ENCODE assay signal across 25 mouse cellular contexts in the genomic region with DNA sequence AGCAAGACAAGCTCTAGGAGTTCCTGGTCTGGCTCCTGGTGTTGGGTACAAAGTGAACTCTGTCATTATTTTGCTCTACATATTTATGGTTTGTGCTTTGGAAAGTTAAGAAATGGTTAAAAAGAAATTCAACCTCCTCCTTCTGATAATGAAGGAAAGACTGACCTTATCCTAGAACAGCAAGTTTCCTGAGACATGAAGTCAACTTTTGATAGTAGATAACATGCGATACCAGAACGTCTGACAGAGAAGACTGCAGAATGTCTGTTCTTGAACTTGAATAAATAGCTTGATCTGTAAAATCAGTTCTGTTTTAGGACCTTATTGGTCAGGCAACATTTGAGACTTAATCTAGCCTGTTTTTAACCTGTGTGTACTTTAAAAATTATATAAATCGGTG. TPM values are rescaled to one million over a fixed set of nuclear protein-coding genes. Genes with fewer than 3 reads are reported as not detected.
DNase-seq lines count a peak whose midpoint lies in the region; ATAC-seq and TF ChIP-seq lines count a peak whose summit lies in the region.
"Had no signal": no experiment of that assay in that cellular context is flagged by ENCODE, and none has a peak within 500 bp of the region (broad histone marks: within the 10 kb centered on the region; RNA-seq: fewer than 3 reads in every experiment).

No protein-coding gene starts in this region.

- DNase-seq in MEL (ENCODE audit: low read depth, low spot score) = peak; percentile 41
- no peak for DNase-seq in liver, embryonic 13.5 days
- DNase-seq in midbrain, embryonic 10.5 days (ENCODE audit: low spot score) = no peak
- DNase-seq in lung, adult 18-20 months = no peak
- DNase-seq in left cerebral cortex, postnatal 36 days (ENCODE audit: low spot score in 2 of 2) = no peak
- DNase-seq: adrenal gland, postnatal 25 days; cerebellum, adult 11-12 months; cerebellum, adult 8-10 months; cerebellum, postnatal 10 days; cerebellum, postnatal 36 days; gastrocnemius, adult 2 months; gastrocnemius, postnatal 14 days; heart, adult 11 months; heart, postnatal 36 days had no signal

- no peak for TF ChIP-seq RAD21 in MEL (IDR thresholded peaks at IDR 0.05; ENCODE audit: low read depth, low read length)

- peaks cover 0 to 44% of the 10 kb centered on the region in 2 experiments; a peak in 2 of 4 replicates for H3K36me3 ChIP-seq in MEL (ENCODE audit: control insufficient read depth in 1 of 2, insufficient read depth in 2 of 2, low read length in 2 of 2)
- H3K36me3 ChIP-seq in liver, embryonic 13.5 days = no peaks in the 10 kb centered on the region
- H3K36me3 ChIP-seq in liver, embryonic 16.5 days (ENCODE audit: control insufficient read depth, insufficient read depth) = no peaks in the 10 kb centered on the region
- H3K36me3 ChIP-seq in midbrain, embryonic 10.5 days = no peaks in the 10 kb centered on the region
- H3K36me3 ChIP-seq: hindbrain, embryonic 10.5 days; hindbrain, embryonic 13.5 days had no signal

- 24% methylated on average over 3 of the region's 3 CpGs for WGBS in liver, embryonic 13.5 days (ENCODE audit: insufficient replicate concordance)
- WGBS in liver, embryonic 16.5 days (ENCODE audit: insufficient replicate concordance) = 41% methylated on average over 3 of the region's 3 CpGs
- 87% methylated on average over 3 of the region's 3 CpGs for WGBS in midbrain, embryonic 10.5 days

- peaks cover 20 to 36% of the 10 kb centered on the region in 2 experiments for H3K4me1 ChIP-seq in MEL (ENCODE audit: control insufficient read depth in 1 of 2, insufficient read depth in 2 of 2, low read length in 2 of 2)
- peaks cover 45% of the 10 kb centered on the region for H3K4me1 ChIP-seq in liver, embryonic 13.5 days (replicated peaks)
- peaks cover 15% of the 10 kb centered on the region for H3K4me1 ChIP-seq in liver, embryonic 16.5 days (ENCODE audit: control insufficient read depth, low read depth, low read length)
- H3K4me1 ChIP-seq in midbrain, embryonic 10.5 days = no peaks in the 10 kb centered on the region
- H3K4me1 ChIP-seq: forebrain, embryonic 10.5 days; forebrain, embryonic 13.5 days; hindbrain, embryonic 10.5 days; hindbrain, embryonic 13.5 days had no signal

- H3K9ac ChIP-seq in MEL (ENCODE audit: control insufficient read depth, low read depth, low read length, poor library complexity, severe bottlenecking) = no peak overlapping the region
- H3K9ac ChIP-seq in liver, embryonic 13.5 days = no peak overlapping the region
- H3K9ac ChIP-seq in liver, embryonic 16.5 days (ENCODE audit: low read depth, low read length) = no peak overlapping the region
- H3K9ac ChIP-seq: forebrain, embryonic 13.5 days; hindbrain, embryonic 13.5 days had no signal

- peak overlapping the region in 1 of 2 experiments; percentile 26; a peak in 1 of 4 replicates for H3K4me3 ChIP-seq in MEL (ENCODE audit: control insufficient read depth in 1 of 2, insufficient read depth in 1 of 2, low read depth in 2 of 2, low read length in 2 of 2)
- H3K4me3 ChIP-seq in liver, embryonic 13.5 days (replicated peaks) = no peak overlapping the region
- no peak overlapping the region for H3K4me3 ChIP-seq in liver, embryonic 16.5 days (ENCODE audit: low read depth, low read length)
- H3K4me3 ChIP-seq in midbrain, embryonic 10.5 days = no peak overlapping the region
- H3K4me3 ChIP-seq: forebrain, embryonic 10.5 days; forebrain, embryonic 13.5 days; gastrocnemius, adult 2 months; hindbrain, embryonic 10.5 days; hindbrain, embryonic 13.5 days had no signal

- TF ChIP-seq POLR2A in MEL (IDR thresholded peaks at IDR 0.05; ENCODE audit: control insufficient read depth in 1 of 2, insufficient read depth in 1 of 2, low read depth in 1 of 2, low read length in 2 of 2, poor library complexity in 1 of 2) = no peak

- no peaks in the 10 kb centered on the region for H3K9me3 ChIP-seq in MEL (replicated peaks; ENCODE audit: insufficient read depth, low read length)
- no peaks in the 10 kb centered on the region for H3K9me3 ChIP-seq in liver, embryonic 13.5 days (replicated peaks)
- H3K9me3 ChIP-seq in liver, embryonic 16.5 days (replicated peaks; ENCODE audit: control insufficient read depth, low read length) = no peaks in the 10 kb centered on the region
- no peaks in the 10 kb centered on the region for H3K9me3 ChIP-seq in midbrain, embryonic 10.5 days (replicated peaks)
- H3K9me3 ChIP-seq: forebrain, embryonic 10.5 days; forebrain, embryonic 13.5 days; hindbrain, embryonic 10.5 days; hindbrain, embryonic 13.5 days had no signal

- intact Hi-C loops in left cerebral cortex, postnatal 36 days (cut with DNase I) = no loop called here

- H3K27ac ChIP-seq in MEL (ENCODE audit: control insufficient read depth, low read depth, low read length) = peak overlapping the region; percentile 65
- H3K27ac ChIP-seq in liver, embryonic 13.5 days = no peak overlapping the region
- H3K27ac ChIP-seq in liver, embryonic 16.5 days (ENCODE audit: low read length) = peak overlapping the region; percentile 21; the same call in 1 of the 2 replicates
- no peak overlapping the region for H3K27ac ChIP-seq in midbrain, embryonic 10.5 days (replicated peaks)
- H3K27ac ChIP-seq: forebrain, embryonic 10.5 days; forebrain, embryonic 13.5 days; gastrocnemius, adult 2 months; hindbrain, embryonic 10.5 days; hindbrain, embryonic 13.5 days had no signal

- no peak overlapping the region for H3K4me2 ChIP-seq in liver, embryonic 13.5 days
- peak overlapping the region; percentile 16; the same call in 1 of the 2 replicates for H3K4me2 ChIP-seq in liver, embryonic 16.5 days (ENCODE audit: low read depth, low read length)
- H3K4me2 ChIP-seq: forebrain, embryonic 13.5 days; heart, embryonic 11.5 days; hindbrain, embryonic 13.5 days had no signal

- no peak for TF ChIP-seq CTCF in MEL (IDR thresholded peaks at IDR 0.05 in 2 of 3, conservative IDR thresholded peaks at IDR 0.05 in 1 of 3; ENCODE audit: control insufficient read depth in 1 of 3, insufficient read depth in 1 of 3, low read depth in 2 of 3, low read length in 3 of 3, poor library complexity in 1 of 3, severe bottlenecking in 1 of 3)

- TF ChIP-seq EP300 in MEL (IDR thresholded peaks at IDR 0.05; ENCODE audit: low read depth in 1 of 2, low read length in 2 of 2) = peak; percentile 89

- ATAC-seq in liver, embryonic 13.5 days (ENCODE audit: low read depth) = peak; percentile 47; the same call in 1 of the 2 replicates
- ATAC-seq in liver, embryonic 16.5 days (ENCODE audit: low read depth) = no peak
- ATAC-seq in megakaryocyte-erythroid progenitor cell, adult 5-6 weeks (replicated peaks; ENCODE audit: low FRiP score, low TSS enrichment, poor library complexity, severe bottlenecking) = 0 out of 2 replicates have a peak, but pooled peaks have one; percentile 21
- ATAC-seq: CD4-positive, CD25-positive, alpha-beta regulatory T cell, adult 4 months; forebrain, embryonic 13.5 days; forebrain, embryonic 16.5 days; hindbrain, embryonic 16.5 days; Patski had no signal

- H3K27me3 ChIP-seq in MEL (ENCODE audit: control insufficient read depth in 1 of 2, insufficient read depth in 2 of 2, low read length in 2 of 2) = no peaks in the 10 kb centered on the region
- H3K27me3 ChIP-seq in liver, embryonic 13.5 days = no peaks in the 10 kb centered on the region
- no peaks in the 10 kb centered on the region for H3K27me3 ChIP-seq in liver, embryonic 16.5 days (ENCODE audit: control insufficient read depth, insufficient read depth, low read depth, low read length)
- no peaks in the 10 kb centered on the region for H3K27me3 ChIP-seq in midbrain, embryonic 10.5 days (ENCODE audit: low read depth, poor library complexity, severe bottlenecking)
- H3K27me3 ChIP-seq: forebrain, embryonic 13.5 days; hindbrain, embryonic 13.5 days; Patski had no signal

- no peaks in the 10 kb centered on the region for H3K79me2 ChIP-seq in MEL (ENCODE audit: control insufficient read depth, insufficient read depth, low read length, poor library complexity)

TF ChIP-seq in MEL, 35 proteins besides CTCF, POLR2A, EP300 and RAD21 (continues in another document):
- TF ChIP-seq MAFK (IDR thresholded peaks at IDR 0.05; ENCODE audit: borderline replicate concordance, low read depth, low read length) = 0 out of 2 replicates have a peak, but pooled peaks have one; percentile 41

RNA-seq across cellular contexts. Expression of a gene that starts 14.1 kb away (rescaled TPM):
- total RNA-seq in MEL (2012; rRNA removed) = 0.85 and 1.3 TPM in 2 replicates
- polyA plus RNA-seq in MEL (2012; ENCODE audit: insufficient read depth in 1 of 2, insufficient read length in 2 of 2, low read depth in 1 of 2, low replicate concordance in 2 of 2, missing spikeins in 1 of 2) = 1 to 10 TPM in 1 of 2 experiments, not detected in 1; 3.8 TPM
- polyA plus RNA-seq in liver, embryonic 13.5 days (2015; fragmentation: Nextera tagmentation; extraction: Ambion mirVana) = 2.1 and 3.0 TPM in 2 replicates
- polyA plus RNA-seq in liver, embryonic 16.5 days (2015; fragmentation: Nextera tagmentation; extraction: Ambion mirVana) = 0.95 and 1.1 TPM in 2 replicates
- total RNA-seq in megakaryocyte-erythroid progenitor cell, adult 5-6 weeks (2014; fragmentation: Nextera tagmentation) = 3.6 and 6.5 TPM in 2 replicates
- 7.3 and 10.6 TPM in 2 replicates for total RNA-seq in megakaryocyte-erythroid progenitor cell, adult 5-6 weeks (2017)
- polyA plus RNA-seq in midbrain, embryonic 10.5 days (2016; fragmentation: Nextera tagmentation; extraction: Ambion mirVana) = 1.7 and 2.7 TPM in 2 replicates
- total RNA-seq in left cerebral cortex, postnatal 36 days (2021) = 1 to 10 TPM; 9.3 TPM

RNA-seq across cellular contexts. Expression of a gene that starts 14.3 kb away (rescaled TPM):
- total RNA-seq in MEL (2012; rRNA removed) = 5.7 and 6.2 TPM in 2 replicates
- polyA plus RNA-seq in MEL (2012; ENCODE audit: insufficient read depth in 1 of 2, insufficient read length in 2 of 2, low read depth in 1 of 2, low replicate concordance in 2 of 2, missing spikeins in 1 of 2) = 1 to 10 TPM in 1 of 2 experiments, not detected in 1; 7.1 TPM
- 4.0 and 5.1 TPM in 2 replicates for polyA plus RNA-seq in liver, embryonic 13.5 days (2015; fragmentation: Nextera tagmentation; extraction: Ambion mirVana)
- 2.0 and 2.2 TPM in 2 replicates for polyA plus RNA-seq in liver, embryonic 16.5 days (2015; fragmentation: Nextera tagmentation; extraction: Ambion mirVana)
- 10.3 and 15.8 TPM in 2 replicates for total RNA-seq in megakaryocyte-erythroid progenitor cell, adult 5-6 weeks (2014; fragmentation: Nextera tagmentation)
- total RNA-seq in megakaryocyte-erythroid progenitor cell, adult 5-6 weeks (2017) = 8.2 and 17.5 TPM in 2 replicates
- 8.8 and 9.1 TPM in 2 replicates for polyA plus RNA-seq in midbrain, embryonic 10.5 days (2016; fragmentation: Nextera tagmentation; extraction: Ambion mirVana)
- 1 to 10 TPM; 3.3 to 4.1 TPM for total RNA-seq in left cerebral cortex, postnatal 36 days (2021)

RNA-seq across cellular contexts. Expression of a gene that starts 21.5 kb away (rescaled TPM):
- total RNA-seq in MEL (2012; rRNA removed) = 0.13 and 0.15 TPM in 2 replicates
- polyA plus RNA-seq in MEL (2012; ENCODE audit: insufficient read depth in 1 of 2, insufficient read length in 2 of 2, low read depth in 1 of 2, low replicate concordance in 2 of 2, missing spikeins in 1 of 2) = under 1 TPM in 1 of 2 experiments, not detected in 1; 0.53 TPM
- polyA plus RNA-seq in liver, embryonic 13.5 days (2015; fragmentation: Nextera tagmentation; extraction: Ambion mirVana) = 0.10 and 0.13 TPM in 2 replicates
- polyA plus RNA-seq in liver, embryonic 16.5 days (2015; fragmentation: Nextera tagmentation; extraction: Ambion mirVana) = 0.15 and 0.73 TPM in 2 replicates
- total RNA-seq in megakaryocyte-erythroid progenitor cell, adult 5-6 weeks (2014; fragmentation: Nextera tagmentation) = not detected in 2 replicates
- total RNA-seq in megakaryocyte-erythroid progenitor cell, adult 5-6 weeks (2017) = not detected in 2 replicates
- 0.35 and 0.57 TPM in 2 replicates for polyA plus RNA-seq in midbrain, embryonic 10.5 days (2016; fragmentation: Nextera tagmentation; extraction: Ambion mirVana)
- 1 to 10 TPM; 3.6 to 4.2 TPM for total RNA-seq in left cerebral cortex, postnatal 36 days (2021)

Comparison
In these comparisons a context has a peak if more than half of its experiments do, and no peak if none do; other contexts are left out.
1. H3K27ac ChIP-seq: peak in MEL (single experiment) and liver, embryonic 16.5 days (single experiment); none in liver, embryonic 13.5 days (single experiment) and midbrain, embryonic 10.5 days (single experiment).